Mouse (Mus musculus) neural tube, embryonic 10.5 days (tissue): ENCODE data around the gene Fas.

ENCODE experiments used
- DNase-seq: peaks from one replicate; pipeline ENCODE4 v3.0.0-alpha.2; 2017; ENCODE audit warnings: low spot score; ENCODE audit errors: extremely low spot score

The Fas gene

GRCm38 (mm10) chr19:34283614-34284013 lies 6.9 kb upstream of the Fas start:
- DNase-seq: no peak

DNA sequence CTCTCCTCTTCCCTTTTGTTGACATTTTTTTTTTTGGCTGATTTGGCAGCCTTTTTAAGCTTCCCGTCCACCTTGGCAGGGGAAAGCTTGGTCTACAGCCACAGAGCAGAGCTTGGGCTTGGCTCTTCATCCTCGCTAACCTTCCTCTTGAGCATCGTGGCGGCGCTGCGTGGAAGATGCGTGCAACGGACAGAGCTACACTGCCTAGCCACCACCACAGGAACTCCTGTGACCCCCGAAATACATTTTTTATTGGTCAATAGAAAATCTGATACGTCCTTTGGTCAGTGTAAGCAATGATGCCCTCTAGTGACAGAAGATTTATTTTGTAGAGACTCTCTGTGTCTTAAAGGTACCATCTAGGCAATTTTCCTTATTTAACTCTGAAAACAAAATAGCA lies 6.1 kb upstream of the Fas start:
- no peak for DNase-seq

DNA sequence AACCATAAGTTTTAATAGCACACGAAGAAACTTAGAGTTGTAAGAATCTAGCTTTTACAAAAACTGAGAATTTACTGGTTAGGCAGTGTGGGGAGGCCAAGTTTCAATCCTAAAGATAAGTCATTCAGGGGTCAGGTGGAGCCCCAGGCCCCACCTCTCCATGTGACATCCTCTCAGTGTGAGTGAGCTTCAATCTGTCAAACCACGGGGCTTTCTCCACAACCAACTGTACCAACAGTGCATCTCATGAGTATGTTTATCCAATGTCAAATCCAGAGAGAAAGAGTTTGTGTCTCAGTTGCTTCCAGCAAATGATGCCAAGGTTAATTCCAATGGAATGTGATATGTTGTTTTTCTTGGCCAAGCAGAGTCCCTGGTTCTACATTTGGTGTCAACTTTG lies 5.6 kb upstream of the Fas start:
- DNase-seq: no peak

GRCm38 (mm10) chr19:34287221-34287620 lies 3.2 kb upstream of the Fas start:
- DNase-seq: no peak

GRCm38 (mm10) chr19:34287656-34288415 lies 2.6 kb upstream of the Fas start:
- DNase-seq: no peak

DNA sequence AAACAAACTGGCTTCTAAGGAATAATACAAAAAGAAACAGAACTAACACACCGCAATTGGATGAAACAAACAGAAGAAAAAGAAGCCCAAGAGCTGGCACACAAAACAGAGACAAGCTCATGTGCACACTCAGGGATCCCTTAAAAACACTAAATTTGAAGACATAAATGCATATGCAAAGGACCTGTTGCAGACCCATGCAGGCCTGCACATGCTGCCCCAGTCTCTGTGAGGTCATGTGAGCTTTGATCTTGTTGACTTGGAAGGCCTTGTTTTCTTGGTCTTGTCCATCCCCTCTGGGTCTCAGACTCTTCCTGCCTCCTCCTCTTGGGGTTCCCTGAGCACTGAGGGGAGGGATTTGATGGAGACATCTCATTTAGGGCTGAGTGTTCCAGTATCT lies 1.8 kb upstream of the Fas start:
- DNase-seq: no peak

GRCm38 (mm10) chr19:34290872-34291341 lies 441 bp downstream of the Fas start:
- DNase-seq: no peak

- no peak for DNase-seq
Measured at GRCm38 (mm10) chr19:34291379-34291778, 913 bp downstream of the Fas start.

DNA sequence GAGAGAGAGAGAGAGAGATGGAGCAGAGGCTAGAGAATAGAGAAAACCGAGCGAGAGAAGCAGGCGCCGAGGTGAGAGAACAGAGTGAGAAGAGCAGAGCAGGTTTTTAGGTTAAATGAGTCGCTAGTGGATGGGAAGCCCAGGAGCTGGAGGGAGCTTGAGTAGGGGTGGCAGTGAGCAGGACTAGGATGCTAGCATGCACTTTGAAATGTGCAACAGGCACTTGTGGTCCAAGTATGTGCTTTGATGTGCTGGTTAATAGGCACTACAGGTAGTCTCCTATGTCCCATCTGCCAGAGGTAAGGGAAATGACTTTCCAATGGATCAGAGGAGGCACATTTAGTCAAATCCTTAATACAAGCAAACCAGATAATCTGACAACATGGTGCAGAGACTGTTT lies 1.5 kb downstream of the Fas start:
- DNase-seq: no peak

DNA sequence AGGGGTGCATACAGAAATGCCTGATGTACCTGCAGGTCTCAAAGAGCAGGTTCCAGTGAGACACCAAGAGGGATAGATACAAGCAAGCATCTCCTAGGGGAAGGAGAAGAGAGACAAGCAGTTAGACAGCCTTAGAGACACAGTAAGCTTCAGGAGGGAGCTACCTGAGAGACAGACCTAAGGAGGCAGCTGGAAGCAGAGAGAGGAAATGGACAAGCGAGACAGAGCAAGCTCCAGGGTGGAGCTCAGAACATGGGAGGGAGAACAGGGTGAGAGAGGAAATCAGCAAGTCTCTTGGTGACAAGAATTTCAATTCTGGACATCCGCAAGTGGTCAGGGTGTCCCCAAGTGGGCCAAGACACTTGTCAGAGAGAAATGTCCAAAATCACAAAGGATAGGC lies 2.2 kb downstream of the Fas start:
- no peak for DNase-seq

DNA sequence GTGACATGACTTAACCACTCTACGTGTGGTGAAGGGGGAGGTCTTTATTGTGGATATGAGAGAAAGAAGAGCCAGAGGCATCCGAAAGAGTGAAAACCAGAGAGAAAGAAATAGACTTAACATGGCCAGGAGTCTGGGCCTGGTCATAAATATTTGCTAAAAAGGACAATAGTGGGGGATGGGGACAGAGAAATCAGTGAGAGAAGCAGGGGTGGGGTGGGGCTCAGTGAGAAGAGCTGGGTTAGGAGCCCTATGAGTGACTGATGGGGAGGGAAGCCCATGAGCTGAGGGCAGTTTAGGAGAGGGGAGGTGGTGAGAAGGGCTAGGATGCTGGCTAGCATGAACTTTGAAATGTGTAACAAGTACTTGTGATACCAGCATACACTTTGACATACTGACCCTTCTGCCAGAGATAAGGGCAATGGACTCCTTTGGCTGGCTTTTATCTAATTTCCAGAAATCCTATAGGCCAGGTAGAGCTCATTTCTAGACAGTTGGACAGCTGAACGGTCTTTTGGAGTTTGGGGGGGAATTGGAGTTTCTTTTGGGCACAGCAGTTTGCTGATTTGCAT lies 3.0 kb downstream of the Fas start:
- no peak for DNase-seq

DNA sequence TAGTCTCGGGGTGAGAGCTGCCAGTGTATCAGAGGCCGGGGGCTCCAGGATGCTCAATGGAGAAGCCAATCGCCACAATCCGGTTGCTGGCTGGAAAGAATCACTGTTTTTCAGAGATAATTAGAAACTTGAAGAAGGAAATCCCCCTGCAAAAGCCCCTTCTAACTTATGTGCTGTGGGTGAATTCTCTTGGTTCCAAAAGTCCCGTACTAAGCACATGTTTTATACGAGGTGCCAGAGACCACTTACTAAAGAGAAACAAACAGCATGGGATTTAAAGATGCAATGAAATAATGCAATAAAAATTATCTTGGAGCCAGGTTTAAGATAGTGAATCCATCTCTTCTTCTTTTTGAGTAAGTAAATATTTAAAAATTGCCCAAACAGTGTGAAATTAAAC lies 5.0 kb downstream of the Fas start:
- no peak for DNase-seq

DNA sequence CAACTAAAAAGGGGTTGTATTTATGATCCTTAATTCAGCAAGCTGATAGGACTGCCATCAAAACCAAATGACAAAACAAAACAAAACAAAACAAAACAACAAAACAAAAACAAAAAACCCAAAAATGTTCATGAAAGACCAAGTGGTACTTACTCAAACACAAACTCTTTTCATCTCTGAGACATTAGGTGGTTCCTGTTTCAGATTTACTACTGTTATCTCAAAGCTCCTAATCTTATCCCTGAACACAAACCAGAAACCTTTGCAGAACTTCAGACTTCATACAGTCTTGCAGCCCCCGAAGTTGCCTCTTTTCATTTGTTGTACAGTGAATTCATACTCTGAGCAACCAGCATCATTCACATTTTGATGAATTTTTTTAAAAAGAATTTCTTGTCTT lies 8.1 kb downstream of the Fas start:
- no peak for DNase-seq

- DNase-seq: no peak
Measured at GRCm38 (mm10) chr19:34299229-34299628, 8.8 kb downstream of the Fas start.

DNA sequence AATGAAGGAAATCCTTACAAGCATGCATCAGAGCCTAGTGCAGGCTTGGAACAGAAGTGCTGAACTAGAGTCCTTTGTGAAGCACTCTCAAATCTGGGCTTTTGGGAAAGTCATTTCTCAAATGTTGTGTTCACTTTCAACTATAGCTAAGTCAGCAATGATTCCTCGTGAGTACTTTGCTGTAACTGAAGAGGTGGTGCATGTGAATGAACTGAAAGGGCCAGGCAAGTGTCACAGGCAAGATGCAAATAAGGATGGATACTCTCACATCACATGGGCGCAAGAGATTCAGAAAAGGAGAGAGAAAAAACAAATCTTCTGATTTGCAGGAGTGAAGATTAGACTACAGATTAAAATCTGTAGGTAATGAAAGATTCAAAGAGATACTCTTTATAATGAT lies 10.0 kb downstream of the Fas start:
- no peak for DNase-seq

- no peak for DNase-seq
Measured at GRCm38 (mm10) chr19:34304917-34305316, 14.5 kb downstream of the Fas start.

DNA sequence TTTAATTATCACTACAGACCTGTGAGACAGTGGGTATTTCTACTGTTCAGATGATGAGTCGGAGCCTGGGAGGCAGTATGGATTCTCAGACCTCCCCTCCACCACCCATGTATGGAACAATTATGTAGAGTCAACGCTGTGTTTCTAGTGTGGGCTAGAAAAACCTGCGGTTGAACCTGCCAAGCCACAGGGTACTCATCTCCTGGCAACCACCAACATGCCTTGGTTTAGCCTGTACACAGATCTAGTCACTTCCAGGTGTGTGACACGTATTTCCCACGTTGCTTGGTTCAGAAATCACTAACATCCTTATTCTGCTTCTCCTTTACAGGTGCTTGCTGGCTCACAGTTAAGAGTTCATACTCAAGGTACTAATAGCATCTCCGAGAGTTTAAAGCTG lies 16.3 kb downstream of the Fas start:
- DNase-seq: no peak

DNA sequence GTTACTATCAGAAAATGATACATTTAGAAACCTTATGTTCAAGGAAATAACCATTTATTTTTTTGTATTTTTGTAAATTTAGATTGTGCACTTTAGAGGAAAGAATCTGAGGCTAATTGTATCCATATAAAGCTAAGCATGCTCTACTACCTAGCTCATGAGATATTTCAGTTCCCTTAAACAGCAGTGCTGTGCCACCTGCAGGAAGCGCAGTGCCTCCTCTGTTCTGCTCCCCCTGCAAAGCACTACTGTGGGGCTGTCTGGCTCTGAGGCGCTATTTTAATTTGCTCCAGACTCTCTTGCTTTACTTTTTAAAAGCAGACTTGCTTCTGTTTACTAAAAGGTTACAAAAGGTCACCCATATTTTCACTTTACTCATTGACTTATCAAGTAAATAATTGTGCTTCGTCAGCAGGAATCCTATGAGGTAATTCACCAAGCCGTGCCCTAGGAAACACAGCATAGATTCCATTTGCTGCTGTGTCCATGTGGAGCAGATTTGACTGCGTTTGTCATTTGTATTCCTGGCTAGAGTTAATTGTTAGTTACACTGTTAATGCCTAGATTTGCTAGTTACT lies 21.8 kb downstream of the Fas start:
- DNase-seq: no peak

- no peak for DNase-seq
Measured at GRCm38 (mm10) chr19:34328051-34328450, 37.6 kb downstream of the Fas start.

DNA sequence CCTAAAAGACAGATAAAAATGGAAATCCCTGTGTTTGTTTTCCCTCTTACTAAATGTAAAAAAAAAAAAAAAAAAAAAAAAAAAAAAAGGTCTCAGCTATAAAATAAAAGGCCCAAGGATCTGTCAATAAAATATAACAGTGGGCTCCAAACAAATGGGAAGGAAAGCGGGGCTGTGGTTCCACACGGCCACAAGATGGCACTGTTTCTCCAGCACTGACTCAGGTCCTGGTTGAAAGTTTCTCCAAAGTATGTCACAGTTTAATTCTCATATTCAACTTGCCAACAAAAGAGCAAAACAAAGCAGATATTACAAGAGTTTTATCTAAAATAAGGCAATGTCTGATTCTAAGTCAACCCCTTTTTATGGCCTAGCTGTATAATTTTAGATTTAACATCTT lies 43.8 kb downstream of the Fas start:
- DNase-seq: peak; percentile 67

DNA sequence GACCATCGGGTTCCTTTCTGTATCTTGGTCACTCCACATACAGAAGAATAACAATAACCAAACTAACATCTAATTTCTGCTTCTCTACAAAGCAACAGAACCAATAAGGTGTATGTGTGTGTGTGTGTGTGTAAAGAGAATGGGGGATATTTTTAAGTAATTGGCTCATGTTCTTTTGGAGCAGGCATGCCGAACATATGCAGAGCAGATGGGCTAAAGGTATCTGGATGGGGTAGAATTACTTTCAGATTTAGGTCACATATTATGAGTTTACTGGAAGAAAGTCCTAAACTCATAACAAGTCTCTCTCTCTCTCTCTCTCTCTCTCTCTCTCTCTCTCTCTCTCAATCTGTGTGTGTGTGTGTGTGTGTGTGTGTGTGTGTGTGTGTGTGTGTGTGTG lies 54.2 kb downstream of the Fas start:
- no peak for DNase-seq

DNA sequence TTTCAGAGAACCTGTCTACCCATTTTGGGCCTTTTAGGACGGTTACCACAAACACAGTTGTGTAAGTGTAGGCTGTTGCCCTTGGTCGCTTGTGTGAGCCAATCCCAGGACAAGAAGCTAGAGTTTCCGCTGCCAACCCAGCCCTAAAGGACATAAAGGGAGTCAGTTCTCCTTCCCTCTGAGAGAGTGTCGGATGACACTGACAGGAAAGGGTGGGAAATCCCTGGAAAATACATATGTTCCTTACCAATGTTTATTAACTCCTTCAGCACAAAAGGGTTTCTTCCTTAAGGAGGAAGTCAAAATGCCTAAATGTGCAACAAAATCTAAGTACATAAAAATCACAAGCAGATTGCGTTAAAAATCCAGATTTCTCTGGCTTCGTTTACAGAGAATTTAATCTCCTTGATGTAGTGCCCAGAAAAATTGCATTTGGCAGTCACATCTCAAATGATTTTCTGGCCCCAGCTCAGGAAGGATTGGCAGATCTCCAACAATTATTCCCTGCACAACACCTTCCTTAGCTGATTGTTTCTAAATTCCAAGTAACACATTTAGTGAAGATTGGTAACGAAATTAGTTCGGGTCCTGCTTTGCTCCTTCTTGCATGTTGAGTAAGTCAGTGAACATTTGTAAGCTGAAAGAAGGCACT lies 55.3 kb downstream of the Fas start:
- DNase-seq: no peak
